Mouse (Mus musculus) lung, postnatal 36 days (tissue): ENCODE measurements around the gene Osgep.
"Not testable (repeated sequence)": the region's sequence is repeated elsewhere in the genome, so short reads cannot be mapped to it uniquely, and the experiment has no call there.

Experiments
- DNase-seq: peaks from one replicate; pipeline ENCODE4 v3.0.0; 2022; ENCODE audit warnings: mixed read lengths

Gene Osgep

DNA sequence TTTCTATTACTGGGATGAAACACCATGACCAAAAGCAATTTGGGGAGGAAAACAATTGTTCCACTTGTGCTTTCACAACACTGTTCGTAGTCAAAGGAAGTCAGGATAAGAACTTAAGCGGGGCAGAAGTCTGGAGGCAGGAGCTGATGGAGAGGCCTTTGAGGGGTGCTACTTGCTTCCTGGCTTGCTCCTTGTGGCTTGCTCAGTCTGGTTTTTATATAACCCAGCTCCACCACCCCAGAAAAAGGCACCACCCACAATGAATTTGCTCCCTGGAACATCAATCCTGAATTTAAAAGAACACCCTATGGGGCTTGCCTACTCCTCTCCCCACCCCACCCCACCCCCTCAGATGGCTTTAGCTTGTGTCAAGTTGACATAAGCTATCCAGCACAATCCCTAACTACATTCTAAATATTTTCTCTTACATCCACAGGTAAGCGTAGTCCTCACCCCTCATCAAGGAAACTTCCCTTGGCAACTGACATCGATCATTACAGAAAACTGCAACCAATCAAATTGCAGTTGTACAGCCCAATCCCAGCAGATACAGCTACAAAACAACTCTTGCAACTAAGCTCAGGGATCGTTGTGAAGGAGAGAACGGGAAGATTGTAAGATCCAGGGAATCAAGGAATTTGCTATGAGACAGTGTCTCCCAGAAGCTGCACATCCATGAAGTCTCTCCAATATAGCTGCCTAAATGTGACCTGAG lies 48.3 kb downstream of the Osgep start:
- no peak for DNase-seq

DNA sequence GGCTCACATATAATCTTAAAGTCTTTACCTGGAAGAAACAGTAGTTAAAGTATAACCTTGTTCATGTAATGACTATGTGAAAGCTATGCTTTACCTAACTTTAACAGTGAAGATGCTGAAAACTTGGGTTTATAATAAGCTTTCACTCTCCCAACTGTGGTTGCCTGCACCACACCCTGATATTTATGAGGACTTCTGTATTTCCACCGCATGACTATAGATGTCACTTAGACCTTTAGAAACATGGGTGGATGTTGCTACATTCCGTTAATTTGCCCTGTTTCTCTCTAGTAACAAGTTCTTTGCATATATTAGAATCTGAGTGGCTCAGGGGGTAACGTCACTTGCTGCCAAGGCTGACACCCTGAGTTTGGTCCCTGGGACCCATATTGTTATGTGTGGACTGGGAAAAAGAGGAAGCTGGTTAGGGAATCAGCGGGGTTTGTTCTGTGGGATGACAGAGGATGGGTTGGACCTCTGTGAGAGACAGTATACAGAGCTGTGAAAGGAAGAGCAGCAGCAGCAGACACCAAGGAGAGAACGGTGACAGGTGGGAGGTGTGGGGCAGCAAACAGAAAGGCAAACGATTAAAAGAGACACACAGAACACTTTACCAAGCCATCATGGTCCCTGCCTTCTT lies 49.0 kb downstream of the Osgep start:
- DNase-seq: no peak

DNA sequence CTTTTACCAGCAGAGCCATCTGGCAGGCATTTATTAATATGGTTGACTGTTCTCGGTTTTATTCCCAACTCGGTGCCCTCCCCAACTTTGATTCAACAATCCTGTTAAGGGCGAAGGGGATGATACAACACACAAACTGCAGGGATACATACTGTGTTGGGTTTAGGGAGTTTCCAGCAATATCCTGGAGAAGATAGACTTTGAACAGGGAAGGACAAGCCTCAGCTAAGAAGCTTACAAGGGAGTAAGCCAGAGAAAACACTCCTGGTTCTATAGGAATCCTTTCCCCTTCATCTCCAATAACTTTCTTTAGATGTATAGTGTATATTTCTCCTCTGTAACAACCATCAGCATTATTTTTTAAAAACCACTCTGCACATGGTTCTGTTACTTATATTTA lies 49.5 kb downstream of the Osgep start:
- no peak for DNase-seq

DNA sequence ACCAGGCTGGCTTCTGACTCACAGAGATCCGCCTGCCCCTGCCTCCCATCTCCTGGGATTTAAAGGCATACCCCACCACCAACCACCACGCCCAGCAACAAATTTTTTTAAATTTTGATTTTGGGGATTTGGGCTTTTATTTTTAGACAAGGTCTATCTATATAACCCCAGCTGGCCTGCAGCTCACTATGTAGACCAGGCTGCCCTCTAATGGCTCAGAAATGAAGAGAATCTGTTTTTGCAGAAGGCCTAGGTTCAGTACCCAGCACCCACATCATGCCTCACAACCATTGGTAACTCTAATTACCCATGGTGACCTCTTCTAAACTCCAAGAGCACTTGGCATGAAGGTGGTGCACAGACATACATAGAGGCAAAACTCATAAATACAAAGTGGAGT lies 53.4 kb downstream of the Osgep start:
- no peak for DNase-seq

DNA sequence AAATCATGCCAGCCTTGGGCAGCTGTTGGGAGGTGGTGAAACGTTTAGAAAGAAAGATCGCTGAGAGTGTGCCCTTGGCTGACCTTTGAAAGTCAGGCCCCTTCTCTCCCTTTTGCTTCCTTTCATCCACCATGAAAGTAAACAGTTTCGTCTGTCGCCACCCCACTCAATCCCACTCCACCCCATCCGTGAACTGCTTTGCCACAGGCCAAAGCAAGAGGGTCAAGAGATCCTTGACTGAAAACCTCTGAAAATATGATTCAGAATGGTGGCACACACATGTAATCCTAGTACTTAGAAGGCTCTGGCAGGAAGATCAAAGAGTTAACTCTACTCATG lies 53.9 kb downstream of the Osgep start:
- DNase-seq: peak; percentile 51

DNA sequence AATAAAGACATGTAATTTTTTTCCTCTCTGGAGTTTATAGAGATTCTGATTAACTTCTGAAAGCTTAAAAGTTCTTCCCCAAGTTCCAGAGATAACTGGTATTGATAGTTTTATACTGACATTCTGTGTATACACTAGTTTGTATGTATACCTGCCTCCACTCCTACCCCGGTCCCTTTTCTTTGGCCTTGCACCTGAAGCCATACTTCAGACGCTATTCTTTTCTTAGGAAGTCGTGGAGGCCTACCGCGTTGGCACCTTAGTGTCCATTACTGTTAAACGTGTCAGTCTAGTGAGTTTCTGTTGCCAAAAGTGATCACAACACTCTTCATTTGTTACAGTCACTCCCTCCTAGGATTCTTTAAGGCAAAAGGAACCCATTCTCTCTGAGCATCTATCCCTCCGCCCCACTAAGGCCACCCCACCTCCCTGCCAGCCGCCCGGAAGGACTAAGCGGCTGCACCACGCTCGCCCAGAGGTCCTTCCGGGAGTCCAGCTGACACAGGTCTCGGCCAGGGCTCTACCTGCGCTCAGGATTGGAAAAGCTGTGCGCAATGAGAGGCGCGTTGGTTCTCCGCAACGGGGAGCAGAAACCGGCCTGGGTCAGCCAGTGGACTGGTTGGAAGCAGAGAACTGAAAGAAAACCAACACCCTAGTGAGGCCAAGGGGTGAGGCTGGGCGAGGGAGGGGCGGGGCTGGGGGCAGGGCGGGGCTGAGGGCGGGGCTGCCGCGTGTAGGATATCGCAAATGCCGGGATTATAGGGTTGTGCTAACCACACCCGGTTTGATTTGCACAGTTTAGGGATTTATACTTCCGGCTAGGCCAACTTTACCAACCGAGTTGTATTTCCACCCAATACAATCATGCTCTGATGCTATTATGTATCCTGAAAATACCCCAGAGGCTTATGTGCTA lies 54.5 kb downstream of the Osgep start, which contains the start of gene Tep1:
Tep1 (minus strand) TSS at position 672 of the 916 bp plus-strand sequence.
- peak; percentile 69 for DNase-seq

DNA sequence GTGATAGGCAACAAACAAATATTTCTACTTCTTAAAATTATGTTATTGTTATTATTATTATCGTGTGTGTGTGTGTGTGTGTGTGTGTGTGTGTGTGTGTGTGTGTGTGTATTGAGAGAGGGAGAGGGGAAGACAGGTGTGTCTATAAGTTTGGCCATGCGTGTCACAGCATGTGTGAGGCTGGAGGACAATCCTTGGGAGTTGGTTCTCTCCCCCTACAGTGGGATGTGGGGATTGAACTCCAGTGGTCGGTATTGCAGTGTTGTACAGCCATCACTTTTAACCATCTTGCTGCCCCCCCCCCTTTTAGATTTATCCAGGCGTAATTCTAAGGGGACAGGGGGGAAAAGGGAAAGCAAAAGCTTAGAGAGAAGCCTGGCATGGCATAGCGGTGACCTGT lies 56.0 kb downstream of the Osgep start:
- DNase-seq: no peak

DNA sequence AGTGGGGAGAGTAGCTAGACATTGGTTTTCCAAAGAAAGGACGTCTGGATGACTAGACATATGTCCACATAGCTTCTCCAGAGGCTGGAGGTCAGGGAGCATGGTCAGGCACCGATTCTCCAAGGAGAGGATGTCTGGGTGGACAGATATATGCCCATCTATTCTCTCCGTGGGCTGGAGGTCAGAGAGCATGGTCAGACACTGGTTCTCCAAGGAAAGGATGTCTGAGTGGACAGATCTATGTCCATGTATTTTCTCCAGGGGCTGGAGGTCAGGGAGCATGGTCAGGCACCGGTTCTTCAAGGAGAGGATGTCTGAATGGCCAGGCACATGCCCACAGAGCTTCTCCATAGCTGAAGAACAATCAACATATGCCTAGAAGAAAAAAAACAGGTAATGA lies 56.5 kb downstream of the Osgep start:
- no peak for DNase-seq

DNA sequence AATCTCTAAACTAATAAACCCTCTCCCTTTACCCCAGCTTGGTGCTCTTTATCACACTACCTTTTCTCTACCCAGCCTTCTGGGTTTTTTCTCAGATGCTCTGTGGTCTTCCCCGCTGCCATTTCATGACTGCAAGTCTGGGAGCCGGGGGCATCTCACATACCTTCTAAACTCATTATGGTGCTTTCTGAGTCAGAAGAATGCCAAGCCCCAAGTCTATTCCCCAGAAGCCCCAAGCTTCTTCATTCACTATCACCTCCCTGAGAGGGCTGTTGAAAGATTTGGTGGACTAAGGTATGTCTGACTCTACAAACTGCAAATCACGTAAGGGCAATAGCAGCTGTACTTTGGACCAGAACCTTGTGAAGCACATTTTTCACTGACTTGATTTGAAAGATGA lies 57.7 kb downstream of the Osgep start:
- DNase-seq: no peak

DNA sequence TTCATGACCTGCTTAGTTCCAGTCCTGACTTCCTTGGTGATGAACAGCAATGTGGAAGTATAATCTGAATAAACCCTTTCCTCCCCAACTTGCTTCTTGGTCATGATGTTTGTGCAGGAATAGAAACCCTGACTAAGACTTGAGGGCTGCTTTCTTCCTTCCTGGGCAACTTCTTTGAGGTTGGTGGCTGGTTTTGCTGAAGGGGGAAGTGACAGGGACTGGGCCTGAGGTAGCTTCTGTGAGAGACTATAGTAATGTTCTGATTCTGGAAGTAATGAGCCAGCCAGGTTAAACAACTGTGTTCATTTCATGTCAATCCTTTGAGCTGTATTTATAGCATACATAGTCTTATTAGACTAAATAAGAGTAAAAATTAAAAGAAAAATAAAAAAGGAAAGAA lies 59.7 kb downstream of the Osgep start:
- DNase-seq: not testable (repeated sequence)

DNA sequence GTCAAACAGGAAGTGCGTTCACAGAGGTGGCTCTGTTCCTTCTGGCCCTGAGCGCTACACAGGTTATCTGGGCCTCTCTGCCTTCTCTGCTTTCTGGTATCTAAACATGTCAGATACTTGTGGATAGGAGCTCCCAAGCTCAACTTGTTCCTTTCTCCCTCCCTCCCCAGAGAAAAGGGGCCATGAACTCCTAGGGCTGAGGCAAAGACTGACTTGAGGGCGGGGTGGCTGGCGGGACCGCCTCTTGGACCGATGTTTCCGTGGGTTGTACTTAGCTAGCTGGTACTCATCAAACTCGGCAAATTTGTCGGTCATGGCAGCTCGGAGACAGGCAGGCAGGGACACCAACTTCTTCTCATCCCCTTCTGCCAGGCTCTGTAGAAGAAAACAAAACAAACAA lies 62.1 kb downstream of the Osgep start:
- DNase-seq: no peak
